27 mouse cellular contexts compared by ENCODE assay signal in genomic region chr6:58841208-58841607, GRCm38 (mm10). TPM values are rescaled to one million over a fixed set of nuclear protein-coding genes. Genes with fewer than 3 reads are reported as not detected.
A peak's percentile ranks its signal among the peaks of the same experiment; 100 is the strongest.
DNase-seq lines count a peak whose midpoint lies in the region; TF ChIP-seq lines count a peak whose summit lies in the region.
"Had no signal": no experiment of that assay in that cellular context is flagged by ENCODE, and none has a peak within 500 bp of the region (broad histone marks: within the 10 kb centered on the region; RNA-seq: fewer than 3 reads in every experiment).

No protein-coding gene starts in this region.

- 48% methylated on average over 2 of the region's 2 CpGs for WGBS in heart, embryonic 10.5 days

- intact Hi-C loops in heart, postnatal 10 days (cut with DNase I), result no loop called here

- no peak overlapping the region for H3K27ac ChIP-seq in CH12.LX (ENCODE audit: insufficient read depth, low read depth)
- H3K27ac ChIP-seq in embryonic fibroblast, embryonic 13.5 days (ENCODE audit: insufficient read depth, low read length), result peak overlapping the region; percentile 50; the same call in 1 of the 2 replicates
- H3K27ac ChIP-seq in heart, embryonic 10.5 days, result no peak overlapping the region
- H3K27ac ChIP-seq: embryonic facial prominence, embryonic 12.5 days; forebrain, embryonic 13.5 days; hindbrain, embryonic 13.5 days; kidney, embryonic 15.5 days; limb, embryonic 15.5 days; liver, embryonic 14.5 days; lung, embryonic 15.5 days; midbrain, embryonic 10.5 days had no signal

- no peak overlapping the region for H3K4me3 ChIP-seq in CH12.LX (replicated peaks in 1 of 3; ENCODE audit: low read depth in 2 of 3, low read length in 2 of 3, poor library complexity in 1 of 3)
- no peak overlapping the region for H3K4me3 ChIP-seq in embryonic fibroblast, embryonic 13.5 days (ENCODE audit: insufficient read depth, low read length)
- no peak overlapping the region for H3K4me3 ChIP-seq in heart, embryonic 10.5 days
- H3K4me3 ChIP-seq: embryonic facial prominence, embryonic 12.5 days; erythroblast, embryonic 14.5 days; forebrain, embryonic 13.5 days; hindbrain, embryonic 13.5 days; kidney, embryonic 15.5 days; limb, embryonic 15.5 days; lung, embryonic 15.5 days; midbrain, embryonic 10.5 days had no signal

- TF ChIP-seq EP300 in CH12.LX (IDR thresholded peaks at IDR 0.05; ENCODE audit: low read length), result no peak

- no peaks in the 10 kb centered on the region for H3K9me3 ChIP-seq in CH12.LX (replicated peaks; ENCODE audit: low read length)
- no peaks in the 10 kb centered on the region for H3K9me3 ChIP-seq in heart, embryonic 10.5 days
- H3K9me3 ChIP-seq: embryonic facial prominence, embryonic 12.5 days; forebrain, embryonic 13.5 days; hindbrain, embryonic 13.5 days; kidney, embryonic 15.5 days; limb, embryonic 15.5 days; lung, embryonic 15.5 days; midbrain, embryonic 10.5 days had no signal

- dilution Hi-C loops in CH12.LX (cut with MboI; ENCODE audit: extremely low pct_ligation_motif_present, extremely low pct_unique_long_range_greater_than_20kb, low sequenced_read_pairs), result no loop called here

- in situ Hi-C loops in CH12.LX (cut with MboI; ENCODE audit: low pct_ligation_motif_present, low pct_unique_long_range_greater_than_20kb, low sequenced_read_pairs), result no loop called here

- H3K27me3 ChIP-seq in CH12.LX (replicated peaks), result no peaks in the 10 kb centered on the region
- no peaks in the 10 kb centered on the region for H3K27me3 ChIP-seq in heart, embryonic 10.5 days (ENCODE audit: insufficient read depth, poor library complexity, severe bottlenecking)
- H3K27me3 ChIP-seq: embryonic facial prominence, embryonic 12.5 days; forebrain, embryonic 13.5 days; hindbrain, embryonic 13.5 days; kidney, embryonic 15.5 days; limb, embryonic 15.5 days; lung, embryonic 15.5 days had no signal

- no peak for TF ChIP-seq POLR2A in CH12.LX (IDR thresholded peaks at IDR 0.05; ENCODE audit: low read depth, low read length)
- TF ChIP-seq POLR2A in embryonic fibroblast, embryonic 13.5 days (IDR thresholded peaks at IDR 0.05; ENCODE audit: low read depth, low read length), result no peak

- no peak for TF ChIP-seq RAD21 in CH12.LX (IDR thresholded peaks at IDR 0.05; ENCODE audit: low read depth, low read length)

- DNase-seq in 3134 (ENCODE audit: extremely low read depth, insufficient read length, low spot score) (peak; percentile 10), CH12.LX (ENCODE audit: extremely low read depth) (no peak)
- DNase-seq in Muller cell, postnatal 12 days (ENCODE audit: inconsistent ontology term), result peak; percentile 51
- no peak for DNase-seq in heart, postnatal 10 days
- DNase-seq in thymus, postnatal 14 days, result no peak
- DNase-seq in heart, embryonic 10.5 days (ENCODE audit: low spot score), result no peak
- DNase-seq: adrenal gland, adult 2 months; cerebellum, adult 11-12 months; cerebellum, postnatal 10 days; gastrocnemius, postnatal 10 days; heart, adult 11 months; heart, postnatal 36 days; kidney, adult 11 months; kidney, postnatal 36 days; left cerebral cortex, postnatal 4 days; lung, postnatal 4 days; thymus, adult 18-20 months had no signal

- H3K9ac ChIP-seq in CH12.LX (ENCODE audit: insufficient read depth, low read depth), result no peak overlapping the region
- H3K9ac ChIP-seq: embryonic facial prominence, embryonic 12.5 days; forebrain, embryonic 13.5 days; hindbrain, embryonic 13.5 days; kidney, embryonic 15.5 days; limb, embryonic 15.5 days; liver, embryonic 14.5 days; lung, embryonic 15.5 days had no signal

- H3K4me1 ChIP-seq in CH12.LX (ENCODE audit: control insufficient read depth in 1 of 2, insufficient read depth in 2 of 2), result peaks cover 0 to 37% of the 10 kb centered on the region in 2 experiments; a peak in 2 of 4 replicates
- H3K4me1 ChIP-seq in embryonic fibroblast, embryonic 13.5 days (ENCODE audit: control insufficient read depth, insufficient read depth, low read length), result peaks cover 7% of the 10 kb centered on the region
- H3K4me1 ChIP-seq in heart, embryonic 10.5 days, result 0 out of 2 replicates have a peak, but pooled peaks cover 6% of the 10 kb centered on the region
- H3K4me1 ChIP-seq: kidney, embryonic 15.5 days; limb, embryonic 15.5 days; lung, embryonic 15.5 days had no signal

- no peak overlapping the region for H3K4me2 ChIP-seq in CH12.LX (ENCODE audit: insufficient read depth, low read depth, poor library complexity, severe bottlenecking)
- H3K4me2 ChIP-seq: embryonic facial prominence, embryonic 12.5 days; forebrain, embryonic 13.5 days; hindbrain, embryonic 13.5 days; kidney, embryonic 15.5 days; limb, embryonic 15.5 days; lung, embryonic 15.5 days had no signal

- H3K36me3 ChIP-seq in CH12.LX (replicated peaks in 1 of 2; ENCODE audit: control insufficient read depth in 1 of 2, insufficient read depth in 1 of 2, low read length in 1 of 2), result peaks cover 8 to 54% of the 10 kb centered on the region in 2 experiments
- H3K36me3 ChIP-seq in heart, embryonic 10.5 days, result no peaks in the 10 kb centered on the region
- H3K36me3 ChIP-seq: hindbrain, embryonic 13.5 days; kidney, embryonic 15.5 days; limb, embryonic 15.5 days; lung, embryonic 15.5 days; midbrain, embryonic 10.5 days had no signal

- no peak for TF ChIP-seq CTCF in CH12.LX (conservative IDR thresholded peaks at IDR 0.05 in 1 of 2, IDR thresholded peaks at IDR 0.05 in 1 of 2; ENCODE audit: low read depth in 2 of 2, low read length in 2 of 2)
- TF ChIP-seq CTCF in embryonic fibroblast, embryonic 13.5 days (IDR thresholded peaks at IDR 0.05; ENCODE audit: borderline replicate concordance, insufficient read depth, low read length), result no peak

- no peaks in the 10 kb centered on the region; the same call in 1 of the 2 replicates for H3K79me2 ChIP-seq in CH12.LX (replicated peaks; ENCODE audit: control insufficient read depth, extremely low read depth, insufficient read depth, poor library complexity, severe bottlenecking)

TF ChIP-seq in CH12.LX, 34 proteins besides CTCF, POLR2A, EP300 and RAD21:
- TF ChIP-seq RCOR1 (conservative IDR thresholded peaks at IDR 0.05; ENCODE audit: low read depth, low read length), result no peak
- no peak for TF ChIP-seq TBP (conservative IDR thresholded peaks at IDR 0.05; ENCODE audit: low read depth, low read length)
- TF ChIP-seq ZMIZ1 (IDR thresholded peaks at IDR 0.05; ENCODE audit: low read depth, low read length), result no peak
- peak; percentile 75; the same call in 1 of the 2 replicates for TF ChIP-seq MAFK (IDR thresholded peaks at IDR 0.05; ENCODE audit: insufficient replicate concordance, low read length)
- TF ChIP-seq TCF12 (IDR thresholded peaks at IDR 0.05; ENCODE audit: low read depth, low read length), result no peak
- TF ChIP-seq ELF1 (IDR thresholded peaks at IDR 0.05; ENCODE audit: low read depth, low read length), result no peak
- TF ChIP-seq CHD1 (IDR thresholded peaks at IDR 0.05; ENCODE audit: low read depth, low read length), result no peak
- TF ChIP-seq E2F4 (IDR thresholded peaks at IDR 0.05; ENCODE audit: insufficient replicate concordance, low read depth, low read length), result no peak

RNA-seq across cellular contexts. Expression of gene Herc3, which starts 9.9 kb away (rescaled TPM):
- total RNA-seq in CH12.LX (2012; rRNA removed), result 10.9 and 15.7 TPM in 2 replicates
- total RNA-seq in CH12.LX (2014; rRNA removed), result 15.8 and 17.8 TPM in 2 replicates
- polyA plus RNA-seq in CH12.LX (2012; ENCODE audit: insufficient read length, low read depth), result 18.4 and 19.1 TPM in 2 replicates
- polyA plus RNA-seq in embryonic fibroblast, embryonic 13.5 days (2011; ENCODE audit: insufficient read length, low read depth, missing spikeins), result 13.5 and 16.7 TPM in 2 replicates
- 100 to 1,000 TPM in 1 of 2 experiments, 10 to 100 TPM in 1; 93.1 to 102 TPM for total RNA-seq in heart, postnatal 10 days (2021)
- 9.1 and 17.3 TPM in 2 replicates for polyA plus RNA-seq in heart, embryonic 10.5 days (2016; fragmentation: Nextera tagmentation; extraction: Ambion mirVana)

Comparison
In these comparisons a context has a peak if more than half of its experiments do, and no peak if none do; other contexts are left out.
1. DNase-seq: peak in 3134 (single experiment) and Muller cell, postnatal 12 days (single experiment); none in CH12.LX (single experiment), heart, postnatal 10 days (0 of 2), thymus, postnatal 14 days (single experiment) and heart, embryonic 10.5 days (single experiment).